Mouse (Mus musculus): Measurements from ENCODE around the gene E330017A01Rik.
"Not testable (repeated sequence)": the region's sequence is repeated elsewhere in the genome, so short reads cannot be mapped to it uniquely, and the experiment has no call there.

E330017A01Rik gene

GRCm38 (mm10) chr16:58638689-58639175 is at the start of gene E330017A01Rik:
Gene E330017A01Rik, minus strand, starts transcription at chr16:58638739.
- DNase-seq (ENCODE audit: low read depth, low spot score): no peak

GRCm38 (mm10) chr16:58685548-58686537 is 47.3 kb upstream of the E330017A01Rik start:
- no peak for DNase-seq (ENCODE audit: low read depth, low spot score)

GRCm38 (mm10) chr16:58684537-58684936 is 46.0 kb upstream of the E330017A01Rik start:
- DNase-seq (ENCODE audit: low read depth, low spot score): peak; percentile 38

- no peak for DNase-seq (ENCODE audit: low read depth, low spot score)
Measured at GRCm38 (mm10) chr16:58683911-58684310, 45.4 kb upstream of the E330017A01Rik start.

GRCm38 (mm10) chr16:58682870-58683269 is 44.3 kb upstream of the E330017A01Rik start:
- no peak for DNase-seq (ENCODE audit: low read depth, low spot score)

GRCm38 (mm10) chr16:58682046-58682445 is 43.5 kb upstream of the E330017A01Rik start:
- no peak for DNase-seq (ENCODE audit: low read depth, low spot score)

- no peak for DNase-seq (ENCODE audit: low read depth, low spot score)
Measured at GRCm38 (mm10) chr16:58678660-58679059, 40.1 kb upstream of the E330017A01Rik start.

- DNase-seq (ENCODE audit: low read depth, low spot score): no peak
Measured at GRCm38 (mm10) chr16:58677491-58677890, 39.0 kb upstream of the E330017A01Rik start.

GRCm38 (mm10) chr16:58676633-58677032 is 38.1 kb upstream of the E330017A01Rik start:
- DNase-seq (ENCODE audit: low read depth, low spot score): no peak

GRCm38 (mm10) chr16:58676156-58676555 is 37.6 kb upstream of the E330017A01Rik start:
- no peak for DNase-seq (ENCODE audit: low read depth, low spot score)

- DNase-seq (ENCODE audit: low read depth, low spot score): no peak
Measured at GRCm38 (mm10) chr16:58675256-58675655, 36.7 kb upstream of the E330017A01Rik start.

- no peak for DNase-seq (ENCODE audit: low read depth, low spot score)
Measured at GRCm38 (mm10) chr16:58673811-58674410, 35.4 kb upstream of the E330017A01Rik start.

GRCm38 (mm10) chr16:58672396-58672795 is 33.9 kb upstream of the E330017A01Rik start:
- no peak for DNase-seq (ENCODE audit: low read depth, low spot score)

GRCm38 (mm10) chr16:58671212-58671985 is 32.9 kb upstream of the E330017A01Rik start:
- DNase-seq (ENCODE audit: low read depth, low spot score): no peak

- DNase-seq (ENCODE audit: low read depth, low spot score): peak; percentile 17
Measured at GRCm38 (mm10) chr16:58670643-58671042, 32.1 kb upstream of the E330017A01Rik start.

GRCm38 (mm10) chr16:58669917-58670630 is 31.5 kb upstream of the E330017A01Rik start, which contains the start of gene Cpox:
Gene Cpox, plus strand, starts transcription at chr16:58670292.
- DNase-seq (ENCODE audit: low read depth, low spot score): peak; percentile 86

- DNase-seq (ENCODE audit: low read depth, low spot score): no peak
Measured at GRCm38 (mm10) chr16:58669264-58669663, 30.7 kb upstream of the E330017A01Rik start.

GRCm38 (mm10) chr16:58668586-58668985 is 30.0 kb upstream of the E330017A01Rik start:
- DNase-seq (ENCODE audit: low read depth, low spot score): no peak

- DNase-seq (ENCODE audit: low read depth, low spot score): not testable (repeated sequence)
Measured at GRCm38 (mm10) chr16:58666681-58667080, 28.1 kb upstream of the E330017A01Rik start.

- not testable (repeated sequence) for DNase-seq (ENCODE audit: low read depth, low spot score)
Measured at GRCm38 (mm10) chr16:58665137-58665536, 26.6 kb upstream of the E330017A01Rik start.

- no peak for DNase-seq (ENCODE audit: low read depth, low spot score)
Measured at GRCm38 (mm10) chr16:58663816-58664215, 25.3 kb upstream of the E330017A01Rik start.
